Mouse (Mus musculus): Measurements from ENCODE around the gene Gpatch8.

DNA sequence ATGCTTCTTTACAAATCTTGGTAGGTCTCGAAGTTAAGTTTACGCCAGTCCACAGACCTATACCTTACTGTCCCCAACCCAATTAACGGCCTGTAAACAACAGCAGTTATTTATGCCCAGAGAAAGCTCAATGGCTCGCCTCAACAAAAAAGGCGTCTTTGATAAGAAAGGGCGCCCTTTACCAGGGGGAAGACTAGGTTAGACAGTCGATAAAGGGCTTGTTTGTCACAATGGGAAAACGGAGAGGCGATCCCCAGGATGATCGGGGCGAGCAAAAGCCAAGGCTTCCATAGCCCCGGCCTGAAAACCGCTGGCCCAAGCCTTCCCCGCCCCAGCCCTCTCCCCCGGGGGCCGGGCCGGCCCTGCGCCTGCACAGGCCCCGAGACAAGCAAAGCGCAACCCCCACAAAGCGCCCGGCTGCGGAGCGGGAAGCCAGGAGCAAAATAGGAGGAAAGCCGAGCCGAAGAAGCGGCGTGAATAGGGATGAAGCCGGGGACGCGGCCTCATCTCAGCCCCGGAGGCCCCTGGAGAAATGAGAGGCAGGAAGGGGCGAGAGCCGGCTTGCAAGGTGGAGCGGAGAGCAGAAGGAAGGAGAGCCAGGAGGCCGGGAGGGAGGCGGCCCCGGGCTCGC lies 677 bp downstream of the Gpatch8 start:
- TF ChIP-seq CTCF (IDR thresholded peaks at IDR 0.05) (no peak), EP300 (IDR thresholded peaks at IDR 0.05; ENCODE audit: insufficient read depth, low read depth, low read length) (no peak), POLR2A (IDR thresholded peaks at IDR 0.05; ENCODE audit: insufficient read depth, low read depth, low read length) (no peak)
